Mouse (Mus musculus): ENCODE measurements around the gene Cib1. TPM values are rescaled to one million over a fixed set of nuclear protein-coding genes. Genes with fewer than 3 reads are reported as not detected.
A peak's percentile ranks its signal among the peaks of the same experiment; 100 is the strongest.

Gene Cib1
- total and polyA plus RNA-seq, 2 experiments from 2014 or later, result 22.3 to 30.6 TPM

DNA sequence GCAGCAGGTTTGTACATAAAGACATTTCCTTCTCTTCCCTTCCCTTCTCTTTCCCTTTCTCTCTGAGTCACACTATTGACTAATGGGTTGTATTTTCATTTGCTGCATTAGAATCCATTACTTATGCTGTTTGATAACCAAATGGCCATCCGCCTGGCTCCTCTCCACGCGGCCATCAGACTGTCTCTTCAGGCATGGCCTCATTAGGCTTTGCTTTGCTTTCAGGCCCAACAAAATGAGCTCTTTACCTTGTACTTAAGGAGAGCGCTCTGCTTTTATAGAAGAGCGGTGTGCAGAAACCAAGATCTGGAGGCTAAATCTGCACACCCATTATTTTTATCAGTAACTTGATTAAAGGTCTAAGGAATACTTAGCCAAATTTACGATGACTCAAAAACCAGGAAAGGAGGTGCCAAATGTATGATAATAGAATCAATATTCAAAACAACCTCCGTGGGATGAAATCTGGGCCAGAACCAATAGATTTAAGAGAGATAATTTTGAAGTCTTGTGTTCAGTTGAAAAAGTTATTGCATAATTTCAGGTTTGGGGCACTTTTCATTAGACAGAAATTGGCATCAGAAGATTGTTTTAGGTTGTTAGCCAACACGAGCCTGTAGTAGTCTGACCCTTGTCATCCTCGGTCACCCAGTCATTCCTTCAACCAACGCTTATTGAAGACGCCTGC, 36.9 kb downstream of the Cib1 start:
- DNase-seq (ENCODE audit: low spot score), result no peak
- H3K27me3 ChIP-seq (ENCODE audit: insufficient read depth, low read length), result no peaks in the 10 kb centered on the region
- H3K27ac ChIP-seq (ENCODE audit: low read depth, low read length), result no peak overlapping the region
- H3K4me1 ChIP-seq (ENCODE audit: insufficient read depth, low read length), result peaks cover 22% of the 10 kb centered on the region
- no peaks in the 10 kb centered on the region for H3K36me3 ChIP-seq (ENCODE audit: insufficient read depth, low read length)
- ATAC-seq (ENCODE audit: low FRiP score), result no peak
- no peak overlapping the region for H3K4me2 ChIP-seq (ENCODE audit: low read depth, low read length, poor library complexity, severe bottlenecking)
- WGBS, result 87% methylated on average over 10 of the region's 11 CpGs
- no peak for TF ChIP-seq CTCF (IDR thresholded peaks at IDR 0.05)
- no peaks in the 10 kb centered on the region for H3K9me3 ChIP-seq (ENCODE audit: low read length)
- H3K4me3 ChIP-seq (ENCODE audit: low read depth, low read length), result no peak overlapping the region
- no peak overlapping the region for H3K9ac ChIP-seq (replicated peaks; ENCODE audit: low read length, poor library complexity, severe bottlenecking)

DNA sequence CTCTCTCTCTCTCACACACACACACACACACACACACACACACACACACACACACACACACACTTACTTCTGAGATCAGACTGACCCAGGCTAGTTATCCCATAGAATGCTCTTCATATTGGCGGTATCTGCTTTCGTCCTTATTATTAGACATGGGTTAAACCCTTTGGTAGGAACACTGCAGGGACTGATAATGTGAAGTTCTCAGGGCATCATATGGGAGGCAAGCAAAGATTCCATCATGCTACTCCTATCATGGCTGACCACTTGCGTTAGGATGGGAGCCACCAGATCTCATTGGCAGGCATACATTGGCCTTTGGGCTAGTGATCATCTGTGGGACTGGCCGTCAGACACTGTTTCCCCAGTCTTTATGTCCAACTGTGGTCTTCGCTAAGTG, 37.5 kb downstream of the Cib1 start:
- Histone ChIP-seq H3K27me3 (ENCODE audit: insufficient read depth, low read length) (no peaks in the 10 kb centered on the region), H3K4me3 (ENCODE audit: low read depth, low read length) (no peak overlapping the region), H3K9me3 (ENCODE audit: low read length) (no peaks in the 10 kb centered on the region), H3K36me3 (ENCODE audit: insufficient read depth, low read length) (no peaks in the 10 kb centered on the region), H3K4me1 (ENCODE audit: insufficient read depth, low read length) (peaks cover 22% of the 10 kb centered on the region), H3K27ac (ENCODE audit: low read depth, low read length) (no peak overlapping the region), H3K4me2 (ENCODE audit: low read depth, low read length, poor library complexity, severe bottlenecking) (no peak overlapping the region), H3K9ac (replicated peaks; ENCODE audit: low read length, poor library complexity, severe bottlenecking) (no peak overlapping the region)
- ATAC-seq (ENCODE audit: low FRiP score), result no peak
- DNase-seq (ENCODE audit: low spot score), result no peak
- 95% methylated on average over 5 of the region's 5 CpGs for WGBS
- no peak for TF ChIP-seq CTCF (IDR thresholded peaks at IDR 0.05)

DNA sequence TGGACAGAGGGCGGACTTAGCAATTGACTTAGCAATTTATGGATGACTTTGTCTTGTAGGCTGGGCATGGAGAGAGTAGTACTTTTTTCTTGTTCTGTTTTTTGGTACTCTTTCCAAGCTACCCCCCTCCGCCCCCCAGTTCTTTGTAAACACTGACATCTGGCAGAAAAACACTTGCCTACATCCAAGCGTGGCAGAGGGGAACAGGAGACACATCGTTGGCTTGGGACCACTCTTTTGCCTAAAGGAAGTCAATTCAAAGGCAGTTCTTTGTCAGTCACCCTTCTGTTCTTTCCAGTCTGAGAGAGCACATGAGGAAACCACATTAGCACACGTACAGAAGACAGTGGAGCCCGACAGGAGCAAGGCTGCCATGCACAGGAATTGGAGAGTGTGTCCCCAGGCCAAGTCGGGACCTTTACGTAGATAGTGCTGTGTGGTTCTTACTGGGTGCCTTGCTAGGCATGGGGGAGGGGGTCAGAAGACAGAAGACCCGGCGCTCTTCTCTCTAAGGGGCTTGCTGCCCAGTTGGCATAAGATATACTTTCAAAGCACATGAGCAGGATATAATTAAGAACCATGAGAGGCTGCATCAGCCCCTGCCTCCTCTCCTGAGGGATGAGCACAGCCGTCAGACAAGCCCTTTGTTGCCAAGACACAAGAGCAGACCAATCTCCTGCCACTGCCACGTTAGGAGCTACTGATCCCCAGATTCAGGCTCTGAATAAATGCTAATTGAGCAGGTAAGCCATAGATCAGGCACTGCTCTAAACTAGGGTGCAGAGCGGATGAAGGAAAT, 38.5 kb downstream of the Cib1 start:
- DNase-seq (ENCODE audit: low spot score), result peak; percentile 81
- Histone ChIP-seq H3K9me3 (ENCODE audit: low read length) (no peaks in the 10 kb centered on the region), H3K36me3 (ENCODE audit: insufficient read depth, low read length) (no peaks in the 10 kb centered on the region), H3K27ac (ENCODE audit: low read depth, low read length) (peak overlapping the region; percentile 6; the same call in 1 of the 2 replicates), H3K27me3 (ENCODE audit: insufficient read depth, low read length) (no peaks in the 10 kb centered on the region), H3K4me3 (ENCODE audit: low read depth, low read length) (no peak overlapping the region), H3K4me2 (ENCODE audit: low read depth, low read length, poor library complexity, severe bottlenecking) (0 out of 2 replicates have a peak overlapping the region, but pooled peaks have one; percentile 15), H3K9ac (replicated peaks; ENCODE audit: low read length, poor library complexity, severe bottlenecking) (0 out of 2 replicates have a peak overlapping the region, but pooled peaks have one; percentile 33), H3K4me1 (ENCODE audit: insufficient read depth, low read length) (peaks cover 12% of the 10 kb centered on the region)
- no peak for TF ChIP-seq CTCF (IDR thresholded peaks at IDR 0.05)
- WGBS, result 35% methylated on average over 13 of the region's 13 CpGs
- no peak for ATAC-seq (ENCODE audit: low FRiP score)

DNA sequence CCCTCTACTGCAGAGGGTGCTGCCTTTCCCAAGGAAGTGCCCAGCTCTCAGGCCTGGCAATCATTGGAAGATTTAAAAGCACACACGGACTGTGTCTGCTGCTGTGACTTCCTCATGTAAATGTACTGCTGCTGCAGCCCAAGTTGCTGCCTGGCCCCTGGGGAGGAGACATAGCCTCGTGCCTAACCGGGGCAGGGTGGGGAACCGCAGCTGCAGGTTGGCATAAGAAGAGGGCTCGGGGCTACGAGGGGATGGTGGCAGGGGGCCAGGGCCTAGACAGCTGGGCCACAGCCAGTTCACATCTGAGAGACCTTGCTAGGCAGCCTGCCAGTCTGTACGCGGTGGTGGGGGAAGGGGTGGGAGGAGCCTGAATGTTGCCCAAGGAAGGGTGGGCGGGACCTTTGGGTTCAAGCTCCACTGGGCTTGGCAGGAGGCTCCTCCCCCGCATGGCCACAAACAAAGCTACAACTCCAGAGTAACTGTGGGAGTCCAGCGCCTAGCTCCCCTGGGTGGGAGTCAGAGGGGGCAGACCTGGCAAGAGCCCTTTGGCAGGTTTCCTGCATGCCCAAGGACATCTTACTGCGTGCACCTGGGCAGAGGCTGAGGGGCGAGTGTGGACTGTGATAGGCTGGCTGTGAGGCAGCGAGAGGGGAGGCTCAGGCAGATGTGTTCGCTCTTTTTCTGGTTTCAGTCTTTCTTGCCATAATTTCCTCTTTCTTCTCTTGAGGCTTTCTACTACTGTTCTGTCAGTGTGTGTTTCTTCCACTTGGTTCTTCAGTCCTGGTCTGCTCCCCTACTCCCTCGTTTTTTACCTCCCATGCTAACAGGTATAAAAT, 40.2 kb downstream of the Cib1 start:
- Histone ChIP-seq H3K4me2 (ENCODE audit: low read depth, low read length, poor library complexity, severe bottlenecking) (peak overlapping the region; percentile 31), H3K27ac (ENCODE audit: low read depth, low read length) (peak overlapping the region; percentile 40; the same call in 1 of the 2 replicates), H3K27me3 (ENCODE audit: insufficient read depth, low read length) (no peaks in the 10 kb centered on the region), H3K9me3 (ENCODE audit: low read length) (no peaks in the 10 kb centered on the region), H3K4me3 (ENCODE audit: low read depth, low read length) (no peak overlapping the region), H3K36me3 (ENCODE audit: insufficient read depth, low read length) (no peaks in the 10 kb centered on the region), H3K9ac (replicated peaks; ENCODE audit: low read length, poor library complexity, severe bottlenecking) (no peak overlapping the region), H3K4me1 (ENCODE audit: insufficient read depth, low read length) (peaks cover 16% of the 10 kb centered on the region; the same call in 1 of the 2 replicates)
- peak; percentile 69 for ATAC-seq (ENCODE audit: low FRiP score)
- WGBS, result 13% methylated on average over 16 of the region's 16 CpGs
- DNase-seq (ENCODE audit: low spot score), result peak; percentile 92
- TF ChIP-seq CTCF (IDR thresholded peaks at IDR 0.05), result peak; percentile 1; the same call in 1 of the 2 replicates

DNA sequence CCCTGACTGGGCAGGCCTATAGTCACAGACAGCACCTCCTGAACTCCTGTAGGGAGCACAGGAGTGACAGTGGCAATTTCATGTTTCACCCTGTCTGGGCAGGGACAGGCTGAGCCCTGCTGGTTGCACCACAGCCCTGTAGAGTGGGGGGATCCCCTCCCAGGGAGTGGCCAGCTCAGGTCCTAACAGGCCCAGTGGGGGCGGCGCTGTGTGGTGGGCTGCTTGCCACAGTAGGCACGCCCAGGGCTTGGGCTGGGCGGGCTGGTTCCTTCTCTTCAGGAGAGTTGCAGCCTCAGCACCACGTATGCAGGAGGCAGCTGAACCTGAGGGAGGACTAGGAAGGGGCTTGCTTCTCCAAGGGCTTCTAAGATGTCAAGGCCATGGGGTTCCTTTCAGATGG, 41.2 kb downstream of the Cib1 start:
- WGBS, result 51% methylated on average over 5 of the region's 5 CpGs
- ATAC-seq (ENCODE audit: low FRiP score) (no peak), DNase-seq (ENCODE audit: low spot score) (no peak)

More for the DNA sequence above, 41.2 kb downstream of the Cib1 start:
- no peak for TF ChIP-seq CTCF (IDR thresholded peaks at IDR 0.05)
- no peaks in the 10 kb centered on the region for H3K9me3 ChIP-seq (ENCODE audit: low read length)
- H3K27ac ChIP-seq (ENCODE audit: low read depth, low read length), result no peak overlapping the region
- H3K4me3 ChIP-seq (ENCODE audit: low read depth, low read length), result no peak overlapping the region
- H3K9ac ChIP-seq (replicated peaks; ENCODE audit: low read length, poor library complexity, severe bottlenecking), result no peak overlapping the region
- H3K36me3 ChIP-seq (ENCODE audit: insufficient read depth, low read length), result no peaks in the 10 kb centered on the region
- no peaks in the 10 kb centered on the region for H3K27me3 ChIP-seq (ENCODE audit: insufficient read depth, low read length)
- peaks cover 12% of the 10 kb centered on the region; the same call in 1 of the 2 replicates for H3K4me1 ChIP-seq (ENCODE audit: insufficient read depth, low read length)
- H3K4me2 ChIP-seq (ENCODE audit: low read depth, low read length, poor library complexity, severe bottlenecking), result no peak overlapping the region

Measured in midbrain, postnatal 0 days (tissue).